Mouse (Mus musculus): Measurements from ENCODE around the gene Carhsp1.

Gene Carhsp1

GRCm38 (mm10) chr16:8671551-8672349 is at the start of gene Carhsp1:
Carhsp1 (minus strand) TSS chr16:8672155.
- DNase-seq (ENCODE audit: low read depth, low spot score): peak; percentile 90

- no peak for DNase-seq (ENCODE audit: low read depth, low spot score)
These were observed 48.5 kb upstream of the Carhsp1 start for GRCm38 (mm10) chr16:8720447-8720846.

GRCm38 (mm10) chr16:8717744-8718143 is 45.8 kb upstream of the Carhsp1 start:
- DNase-seq (ENCODE audit: low read depth, low spot score): no peak

GRCm38 (mm10) chr16:8716300-8716699 is 44.3 kb upstream of the Carhsp1 start:
- no peak for DNase-seq (ENCODE audit: low read depth, low spot score)

GRCm38 (mm10) chr16:8715513-8716080 is 43.6 kb upstream of the Carhsp1 start:
- DNase-seq (ENCODE audit: low read depth, low spot score): peak; percentile 30

GRCm38 (mm10) chr16:8714851-8715250 is 42.9 kb upstream of the Carhsp1 start:
- peak; percentile 54 for DNase-seq (ENCODE audit: low read depth, low spot score)

GRCm38 (mm10) chr16:8711998-8712397 is 40.0 kb upstream of the Carhsp1 start:
- peak; percentile 44 for DNase-seq (ENCODE audit: low read depth, low spot score)

GRCm38 (mm10) chr16:8700586-8700985 is 28.6 kb upstream of the Carhsp1 start:
- DNase-seq (ENCODE audit: low read depth, low spot score): no peak

GRCm38 (mm10) chr16:8699556-8699955 is 27.6 kb upstream of the Carhsp1 start:
- DNase-seq (ENCODE audit: low read depth, low spot score): no peak

- DNase-seq (ENCODE audit: low read depth, low spot score): no peak
These were observed 19.3 kb upstream of the Carhsp1 start for GRCm38 (mm10) chr16:8691206-8691605.

GRCm38 (mm10) chr16:8689979-8690656 is 18.2 kb upstream of the Carhsp1 start:
- no peak for DNase-seq (ENCODE audit: low read depth, low spot score)

- no peak for DNase-seq (ENCODE audit: low read depth, low spot score)
These were observed 15.7 kb upstream of the Carhsp1 start for GRCm38 (mm10) chr16:8687559-8688112.

GRCm38 (mm10) chr16:8686871-8687535 is 15.0 kb upstream of the Carhsp1 start:
- DNase-seq (ENCODE audit: low read depth, low spot score): peak; percentile 44

GRCm38 (mm10) chr16:8686121-8686870 is 14.3 kb upstream of the Carhsp1 start:
- DNase-seq (ENCODE audit: low read depth, low spot score): peak; percentile 74

GRCm38 (mm10) chr16:8685087-8685486 is 13.1 kb upstream of the Carhsp1 start:
- DNase-seq (ENCODE audit: low read depth, low spot score): no peak

- DNase-seq (ENCODE audit: low read depth, low spot score): no peak
These were observed 8.5 kb upstream of the Carhsp1 start, which contains the start of gene Gm5767 for GRCm38 (mm10) chr16:8680470-8680869. Gm5767 (plus strand) TSS chr16:8680770.

- DNase-seq (ENCODE audit: low read depth, low spot score): no peak
These were observed 7.8 kb upstream of the Carhsp1 start for GRCm38 (mm10) chr16:8679780-8680179.

- DNase-seq (ENCODE audit: low read depth, low spot score): no peak
These were observed 6.7 kb upstream of the Carhsp1 start for GRCm38 (mm10) chr16:8678676-8679075.

- no peak for DNase-seq (ENCODE audit: low read depth, low spot score)
These were observed 6.1 kb upstream of the Carhsp1 start for GRCm38 (mm10) chr16:8678035-8678434.

GRCm38 (mm10) chr16:8676800-8677199 is 4.8 kb upstream of the Carhsp1 start:
- DNase-seq (ENCODE audit: low read depth, low spot score): no peak

GRCm38 (mm10) chr16:8676228-8676627 is 4.3 kb upstream of the Carhsp1 start:
- DNase-seq (ENCODE audit: low read depth, low spot score): no peak
